Mouse (Mus musculus): ENCODE measurements around the gene Tmem9.

Tmem9 gene

DNA sequence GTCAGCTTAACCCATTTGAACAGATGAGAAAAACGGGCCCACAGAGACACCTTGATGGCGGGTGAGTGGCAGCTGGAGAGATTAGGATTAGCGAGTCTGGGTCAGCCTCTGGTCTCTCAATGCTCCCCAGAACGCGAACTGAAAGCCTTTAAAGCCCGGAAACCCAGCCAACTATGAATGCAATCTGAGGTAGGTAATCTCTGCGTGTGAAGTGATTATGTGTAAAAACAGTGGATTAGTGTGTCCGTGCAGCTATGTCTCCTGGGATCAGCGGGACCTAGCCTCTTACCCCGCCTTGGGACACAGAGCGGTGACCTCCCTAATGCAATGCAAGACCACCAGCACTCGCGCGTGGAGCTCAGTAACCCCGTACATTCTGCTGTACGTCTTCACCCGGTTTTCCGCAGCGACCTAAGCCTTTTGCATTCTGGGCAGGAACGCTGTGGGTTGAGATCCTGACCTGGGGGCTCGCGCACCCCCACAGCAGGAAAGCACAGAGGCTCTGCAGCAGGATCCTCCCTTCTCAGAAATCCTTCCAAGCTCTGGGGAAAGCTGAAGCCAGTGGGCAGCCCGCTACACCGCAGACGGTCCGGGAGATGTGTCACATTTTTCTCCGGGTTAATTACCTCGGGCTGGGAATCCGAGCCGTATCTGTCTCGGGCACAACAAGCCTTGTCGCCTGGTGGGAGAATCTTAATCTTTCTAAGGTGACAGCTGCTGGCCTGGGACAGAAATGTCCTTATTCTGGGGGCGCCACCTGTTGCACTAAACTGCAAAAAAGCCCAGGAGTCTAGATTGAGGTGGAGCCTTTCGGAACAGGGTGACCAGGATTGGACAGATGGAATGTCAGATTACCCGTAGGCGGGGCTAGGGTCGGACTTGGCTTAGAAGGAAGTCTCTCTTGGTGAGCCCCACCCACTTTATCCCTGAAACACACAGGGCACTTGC is at the start of gene Tmem9:
Tmem9 (plus strand) TSS at position 940 of the 948 bp plus-strand sequence.
- DNase-seq = peak; percentile 95

DNA sequence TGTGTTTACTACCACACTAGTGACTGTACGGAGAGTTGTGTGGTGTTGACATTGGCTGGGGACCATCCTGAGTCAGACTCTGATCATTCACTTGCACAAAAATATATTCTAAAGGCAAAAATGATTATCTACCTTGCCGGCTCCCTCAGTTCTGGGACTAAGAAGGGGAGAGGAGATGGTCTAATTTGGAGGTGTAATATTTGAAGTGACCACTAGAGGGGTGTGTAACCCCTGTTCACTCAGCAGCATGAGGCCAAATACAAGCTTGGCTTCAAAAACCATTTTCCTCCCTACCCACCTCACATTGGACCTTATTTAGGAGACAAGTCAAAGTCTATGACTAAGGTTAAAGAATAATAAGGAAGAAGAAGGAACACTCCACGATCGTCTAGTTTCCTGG is 49.5 kb upstream of the Tmem9 start:
- no peak for DNase-seq

DNA sequence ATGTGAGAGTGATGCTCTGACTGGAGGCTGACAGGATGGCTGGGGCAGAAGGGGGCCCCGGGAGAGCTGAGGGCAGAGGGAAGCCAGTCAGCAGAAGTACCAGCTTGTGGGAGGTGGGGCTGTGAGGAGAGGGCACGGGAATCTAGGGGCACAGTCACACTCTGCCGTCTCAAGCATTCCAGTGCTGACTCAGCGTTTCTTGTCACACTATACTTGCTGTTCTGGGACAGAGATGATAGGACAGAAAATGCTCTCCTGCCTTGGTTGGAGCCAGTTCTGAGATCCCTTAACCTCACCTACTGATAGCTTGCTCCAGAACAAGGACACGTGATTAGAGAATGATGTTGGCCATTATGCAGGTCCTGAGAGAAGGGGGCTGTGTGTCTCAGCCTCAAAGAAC is 44.8 kb upstream of the Tmem9 start:
- DNase-seq = no peak

DNA sequence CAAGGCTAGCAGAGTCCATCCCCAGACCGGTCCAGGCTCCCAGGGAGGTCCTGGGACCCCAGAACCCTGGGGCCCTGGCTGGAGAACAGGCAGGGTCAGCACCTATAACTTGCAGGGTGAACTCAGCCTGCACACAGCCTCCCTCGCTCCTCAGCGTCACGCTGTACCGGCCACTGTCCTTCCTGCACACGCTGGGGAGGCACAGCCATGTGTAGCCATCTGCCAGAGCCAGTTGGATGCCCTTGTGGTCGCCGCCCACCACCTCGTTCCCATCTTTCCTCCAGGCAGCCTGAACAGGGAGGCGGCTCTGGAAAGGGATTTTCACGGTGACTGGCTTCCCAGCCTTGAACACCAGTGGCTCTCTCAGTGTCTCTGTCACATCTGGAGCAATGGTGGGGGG is 43.4 kb upstream of the Tmem9 start:
- no peak for DNase-seq

DNA sequence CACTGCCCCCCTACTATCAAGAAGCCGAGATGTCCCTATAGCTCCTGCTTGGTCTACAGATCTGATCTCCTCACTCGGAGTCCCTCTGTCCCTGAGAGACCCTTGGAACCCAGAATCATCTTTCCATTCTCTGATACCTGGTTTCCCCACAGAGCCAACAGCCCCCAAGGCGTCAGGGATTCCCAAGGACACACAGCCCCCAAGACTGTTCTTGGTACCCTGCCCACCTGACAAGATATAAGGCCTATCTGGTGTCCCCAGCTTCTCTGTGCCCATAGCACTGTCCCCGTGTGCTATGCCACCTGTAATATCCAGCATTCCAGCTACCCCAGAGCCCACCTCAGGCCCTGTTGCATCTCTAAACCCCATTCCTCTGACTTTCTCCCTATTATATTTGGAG is 40.2 kb upstream of the Tmem9 start:
- DNase-seq = no peak

GRCm38 (mm10) chr1:135970486-135970885 is 37.5 kb upstream of the Tmem9 start:
- no peak for DNase-seq

- DNase-seq = no peak
Measured at GRCm38 (mm10) chr1:135972576-135972975, 35.4 kb upstream of the Tmem9 start.

DNA sequence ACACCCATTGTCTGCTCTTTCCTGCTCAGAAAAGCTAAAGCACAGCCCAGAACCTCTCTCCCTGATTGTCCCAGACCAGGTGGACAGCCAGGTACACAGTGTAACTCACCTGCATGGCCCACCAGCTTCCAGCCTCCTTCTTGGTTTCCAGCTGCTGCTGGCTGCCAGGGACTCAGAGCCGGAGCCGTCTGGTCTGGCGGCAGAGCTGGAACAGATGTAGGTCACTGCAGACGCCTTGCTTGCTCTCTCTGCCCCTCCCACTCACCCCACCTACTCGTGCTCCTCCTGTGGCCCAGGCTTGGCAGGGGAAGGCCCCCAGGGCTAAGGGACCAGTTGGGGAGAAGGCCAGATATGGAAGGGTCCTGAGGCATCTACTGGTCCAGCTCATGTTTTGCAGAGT is 23.8 kb upstream of the Tmem9 start:
- DNase-seq = no peak

DNA sequence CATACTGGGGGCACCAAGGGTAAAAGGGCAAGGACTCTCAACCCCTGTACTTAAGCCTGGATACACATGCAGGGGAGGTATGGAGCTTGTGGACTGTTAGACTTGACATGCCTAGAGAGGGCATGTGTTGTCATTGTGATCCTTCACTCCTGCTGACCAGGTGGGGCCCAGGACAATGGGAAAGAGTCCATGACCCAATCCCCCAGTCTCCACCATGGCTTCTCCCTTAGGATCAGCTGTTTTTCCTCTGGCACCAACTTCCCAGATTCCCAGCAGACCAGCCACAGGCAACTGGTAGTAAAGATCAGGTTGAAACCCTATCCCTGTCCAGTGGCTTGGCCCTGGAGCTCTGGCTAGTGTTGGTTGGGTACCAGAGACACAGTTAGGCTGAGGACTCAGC is 18.1 kb upstream of the Tmem9 start:
- no peak for DNase-seq

- peak; percentile 45 for DNase-seq
Measured at GRCm38 (mm10) chr1:135993470-135993869, 14.5 kb upstream of the Tmem9 start.

DNA sequence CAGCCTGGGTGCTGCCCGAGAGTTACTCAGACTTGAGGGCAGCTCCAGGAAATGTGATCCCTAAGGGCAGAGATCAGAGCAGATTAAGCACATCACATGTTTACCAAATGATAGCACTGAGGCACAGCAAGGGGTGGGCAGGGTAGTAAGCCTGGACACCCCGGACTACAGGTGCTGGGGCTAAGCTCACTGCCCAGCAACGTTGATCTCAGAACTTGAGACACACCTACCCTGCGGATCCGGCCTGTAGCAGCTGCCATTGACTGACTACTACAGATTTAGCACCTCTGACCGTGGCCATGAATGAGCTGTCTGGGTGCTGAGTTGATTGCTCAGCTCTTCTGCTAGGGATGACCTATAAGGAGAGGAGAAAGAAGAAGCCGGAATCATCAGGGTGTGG is 10.4 kb upstream of the Tmem9 start:
- no peak for DNase-seq

- DNase-seq = no peak
Measured at GRCm38 (mm10) chr1:135999720-136000287, 8.1 kb upstream of the Tmem9 start.

GRCm38 (mm10) chr1:136001438-136001837 is 6.5 kb upstream of the Tmem9 start:
- peak; percentile 73 for DNase-seq

DNA sequence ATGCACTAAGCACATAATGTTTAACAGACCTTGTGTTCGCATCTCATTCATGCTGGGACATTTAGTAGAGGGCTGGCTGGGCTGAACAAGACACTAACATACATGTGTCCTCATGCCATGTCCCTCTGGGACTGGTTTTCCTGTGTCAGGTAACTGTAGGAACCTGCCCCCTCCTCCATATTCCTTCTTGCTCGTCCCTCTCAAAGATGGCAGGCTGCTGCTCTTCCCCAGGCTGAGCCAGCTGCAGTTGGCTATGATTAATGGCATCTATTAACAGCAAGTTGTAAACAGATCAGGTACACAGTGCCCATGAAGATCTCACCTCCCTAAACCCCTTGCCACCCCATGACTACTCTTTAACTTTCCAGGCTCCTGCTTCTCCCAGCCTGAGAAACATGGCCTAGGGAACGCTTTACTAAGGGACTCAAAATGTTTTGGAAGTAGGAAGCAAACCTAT is 1.6 kb upstream of the Tmem9 start, which contains the start of gene Igfn1:
Igfn1 (minus strand) TSS at position 51 of the 457 bp plus-strand sequence.
- no peak for DNase-seq

DNA sequence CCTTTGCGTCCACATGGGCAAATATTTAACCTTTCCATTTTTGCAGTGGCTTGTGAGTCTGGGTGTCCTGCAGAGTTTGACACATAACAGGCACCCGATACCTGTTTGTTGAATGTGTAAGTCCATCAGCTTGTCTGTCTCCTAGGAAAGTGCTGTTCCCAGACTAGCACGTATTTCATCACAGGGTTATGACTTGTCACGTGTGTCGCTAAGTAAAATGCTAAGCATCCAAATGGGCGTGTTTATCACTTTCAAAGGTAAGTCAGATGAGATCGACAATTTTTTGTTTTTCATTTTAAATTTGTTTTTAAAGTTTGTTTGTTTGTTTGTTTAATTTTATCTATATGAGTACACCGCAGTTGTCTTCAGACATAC is 196 bp downstream of the Tmem9 start:
- no peak for DNase-seq

- no peak for DNase-seq
Measured at GRCm38 (mm10) chr1:136010247-136010646, 2.3 kb downstream of the Tmem9 start.

- DNase-seq = no peak
Measured at GRCm38 (mm10) chr1:136013513-136013912, 5.6 kb downstream of the Tmem9 start.

- DNase-seq = no peak
Measured at GRCm38 (mm10) chr1:136014796-136015502, 7.0 kb downstream of the Tmem9 start.

DNA sequence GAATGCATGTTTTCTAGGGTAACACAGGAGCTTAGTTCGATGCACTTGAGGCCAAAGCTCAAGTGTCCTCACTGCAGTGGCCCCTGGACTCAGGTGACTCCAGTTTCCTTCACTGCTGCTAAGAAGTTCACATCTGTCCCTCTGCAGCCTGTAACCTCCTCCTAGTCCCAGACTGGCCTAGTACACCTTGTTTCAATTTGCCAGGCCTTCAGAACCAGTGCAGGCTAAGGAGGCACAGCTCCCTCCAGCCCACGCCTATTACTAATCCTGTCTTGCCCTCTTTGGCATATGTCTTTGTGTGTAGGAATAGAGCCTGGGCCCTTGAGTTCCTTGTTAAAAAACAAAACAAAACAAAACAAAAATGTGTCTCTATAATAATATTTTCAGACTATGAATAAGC is 9.4 kb downstream of the Tmem9 start:
- no peak for DNase-seq

- peak; percentile 94 for DNase-seq
Measured at GRCm38 (mm10) chr1:136017907-136018313, 10.0 kb downstream of the Tmem9 start.

- peak; percentile 61 for DNase-seq
Measured at GRCm38 (mm10) chr1:136018390-136019189, 10.6 kb downstream of the Tmem9 start.

DNA sequence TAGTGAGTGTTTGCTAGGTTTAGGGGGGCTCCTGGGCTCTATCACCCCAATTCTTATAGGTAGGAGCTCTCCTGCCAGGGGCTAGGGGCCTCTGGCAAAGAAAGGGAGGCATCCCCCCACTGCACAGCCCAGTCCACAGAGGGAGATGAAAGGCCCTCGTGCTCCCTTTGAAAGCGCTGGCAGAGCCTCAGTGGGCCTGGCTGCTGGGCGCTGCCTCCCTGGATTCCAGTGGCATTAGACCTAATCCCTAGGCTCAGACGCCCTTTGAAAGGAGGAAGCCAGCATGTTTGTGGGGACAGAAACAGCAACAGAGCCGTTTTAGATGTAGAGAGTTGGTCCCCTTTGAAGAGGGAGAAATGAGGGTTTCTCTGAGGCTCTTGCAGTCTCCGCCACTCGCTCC is 22.3 kb downstream of the Tmem9 start:
- DNase-seq = no peak

GRCm38 (mm10) chr1:136031697-136032096 is 23.7 kb downstream of the Tmem9 start:
- peak; percentile 63 for DNase-seq
